Mouse (Mus musculus) MEL (cell line): ENCODE results near the gene C1qb. TPM values are rescaled to one million over a fixed set of nuclear protein-coding genes. Genes with fewer than 3 reads are reported as not detected.

ENCODE experiments used
- DNase-seq: peaks from one replicate; pipeline ENCODE4 v3.0.0; 2011; ENCODE audit warnings: low read depth, low spot score
- H3K27ac ChIP-seq: 2 replicates; pipeline ENCODE4 v1.5.1; 2012; ENCODE audit warnings: low read depth, mild to moderate bottlenecking, control low read depth, low read length, moderate library complexity; ENCODE audit not compliant: control insufficient read depth
- H3K27me3 ChIP-seq, 2 experiments: fragments of 150-350 bp in 1 of 2; sonication (generic) in 1 of 2; 2 replicates each; pipeline ENCODE4 v1.6.1; 2012; ENCODE audit warnings: low read length in 2 of 2, mild to moderate bottlenecking in 2 of 2, improper control_type of control experiment in 1 of 2, moderate library complexity in 1 of 2; ENCODE audit not compliant: insufficient read depth in 2 of 2, control insufficient read depth in 1 of 2
- H3K36me3 ChIP-seq, 2 experiments: 2 replicates each; pipeline ENCODE4 v1.6.1; 2012 to 2014; ENCODE audit warnings: low read length in 2 of 2, improper control_type of control experiment in 1 of 2, inconsistent platforms in 1 of 2, mild to moderate bottlenecking in 1 of 2; ENCODE audit not compliant: insufficient read depth in 2 of 2, control insufficient read depth in 1 of 2
- H3K4me1 ChIP-seq, 2 experiments: fragments of 150-350 bp in 1 of 2; sonication (generic) in 1 of 2; 2 replicates each; pipeline ENCODE4 v1.6.1; 2012; ENCODE audit warnings: low read length in 2 of 2, improper control_type of control experiment in 1 of 2, mild to moderate bottlenecking in 1 of 2; ENCODE audit not compliant: insufficient read depth in 2 of 2, control insufficient read depth in 1 of 2
- H3K4me3 ChIP-seq, 2 experiments: fragments of 150-350 bp in 1 of 2; sonication (generic) in 1 of 2; 2 replicates each; pipeline ENCODE4 v1.5.1; 2012; ENCODE audit warnings: low read depth in 2 of 2, low read length in 2 of 2, mild to moderate bottlenecking in 2 of 2, moderate library complexity in 2 of 2, control low read depth in 1 of 2, improper control_type of control experiment in 1 of 2; ENCODE audit not compliant: control insufficient read depth in 1 of 2, insufficient read depth in 1 of 2
- H3K79me2 ChIP-seq: 2 replicates; pipeline ENCODE4 v1.6.1; 2012; ENCODE audit warnings: mild to moderate bottlenecking, low read length, moderate library complexity; ENCODE audit not compliant: control insufficient read depth, poor library complexity, insufficient read depth
- H3K9ac ChIP-seq: 2 replicates; pipeline ENCODE4 v1.6.1; 2012; ENCODE audit warnings: low read depth, mild to moderate bottlenecking, control low read depth, low read length, moderate library complexity; ENCODE audit not compliant: control insufficient read depth, poor library complexity, severe bottlenecking
- H3K9me3 ChIP-seq: fragments of 150-350 bp; sonication (generic); replicated peaks from 2 replicates; pipeline ENCODE4 v1.6.1; 2012; ENCODE audit warnings: mild to moderate bottlenecking, low read length, improper control_type of control experiment, moderate library complexity; ENCODE audit not compliant: insufficient read depth
- BHLHE40 ChIP-seq: IDR thresholded peaks from 2 replicates; pipeline ENCODE4 v1.6.1; 2012; ENCODE audit warnings: low read depth, mild to moderate bottlenecking, inconsistent platforms, low read length, improper control_type of control experiment, borderline replicate concordance
- ETS1 ChIP-seq: IDR thresholded peaks from 2 replicates; pipeline ENCODE4 v1.6.1; 2012; ENCODE audit warnings: low read depth, mild to moderate bottlenecking, inconsistent platforms, low read length, improper control_type of control experiment, moderate library complexity
- HCFC1 ChIP-seq: IDR thresholded peaks from 2 replicates; pipeline ENCODE4 v1.6.1; 2012; ENCODE audit warnings: low read depth, mild to moderate bottlenecking, inconsistent platforms, low read length, improper control_type of control experiment, moderate library complexity
- JUND ChIP-seq: IDR thresholded peaks from 2 replicates; pipeline ENCODE4 v1.6.1; 2011; ENCODE audit warnings: low read depth, mild to moderate bottlenecking, improper control_type of control experiment, low read length
- MAX ChIP-seq: IDR thresholded peaks from 2 replicates; pipeline ENCODE4 v1.6.1; 2011; ENCODE audit warnings: low read length, improper control_type of control experiment
- MXI1 ChIP-seq: IDR thresholded peaks from 2 replicates; pipeline ENCODE4 v1.6.1; 2011; ENCODE audit warnings: mild to moderate bottlenecking, low read depth, low read length, improper control_type of control experiment
- NELFE ChIP-seq: IDR thresholded peaks from 2 replicates; pipeline ENCODE4 v1.6.1; 2011; ENCODE audit warnings: low read depth, low read length, improper control_type of control experiment
- NRF1 ChIP-seq: IDR thresholded peaks from 2 replicates; pipeline ENCODE4 v1.6.1; 2014; ENCODE audit warnings: low read depth, mild to moderate bottlenecking, inconsistent platforms, low read length, improper control_type of control experiment, moderate library complexity; ENCODE audit not compliant: poor library complexity, insufficient read depth, severe bottlenecking
- POLR2AphosphoS2 ChIP-seq: IDR thresholded peaks from 2 replicates; pipeline ENCODE4 v1.6.1; 2011; ENCODE audit warnings: low read length, improper control_type of control experiment
- RAD21 ChIP-seq: IDR thresholded peaks from 2 replicates; pipeline ENCODE4 v1.6.1; 2011; ENCODE audit warnings: mild to moderate bottlenecking, low read depth, low read length, improper control_type of control experiment
- SIN3A ChIP-seq: IDR thresholded peaks from 2 replicates; pipeline ENCODE4 v1.6.1; 2012; ENCODE audit warnings: low read length, improper control_type of control experiment, inconsistent platforms
- SMC3 ChIP-seq: IDR thresholded peaks from 2 replicates; pipeline ENCODE4 v1.6.1; 2011; ENCODE audit warnings: low read depth, low read length, improper control_type of control experiment
- UBTF ChIP-seq: IDR thresholded peaks from 2 replicates; pipeline ENCODE4 v1.6.1; 2012; ENCODE audit warnings: low read depth, mild to moderate bottlenecking, inconsistent platforms, low read length, improper control_type of control experiment, moderate library complexity, borderline replicate concordance; ENCODE audit not compliant: insufficient read depth
- USF1 ChIP-seq: IDR thresholded peaks from 2 replicates; pipeline ENCODE4 v1.6.1; 2014; ENCODE audit warnings: low read depth, mild to moderate bottlenecking, inconsistent platforms, low read length, improper control_type of control experiment, moderate library complexity
- ZC3H11A ChIP-seq: IDR thresholded peaks from 2 replicates; pipeline ENCODE4 v1.6.1; 2012; ENCODE audit warnings: low read depth, mild to moderate bottlenecking, inconsistent platforms, low read length, improper control_type of control experiment
- ZMIZ1 ChIP-seq: IDR thresholded peaks from 2 replicates; pipeline ENCODE4 v1.6.1; 2012; ENCODE audit warnings: low read depth, mild to moderate bottlenecking, inconsistent platforms, low read length, improper control_type of control experiment, moderate library complexity
- ZNF384 ChIP-seq: IDR thresholded peaks from 2 replicates; pipeline ENCODE4 v1.6.1; 2012; ENCODE audit warnings: low read depth, mild to moderate bottlenecking, inconsistent platforms, low read length, improper control_type of control experiment
- polyA plus RNA-seq, 2 experiments: library from polyadenylated mRNA; stranded (reverse) in 1 of 2; unstranded in 1 of 2; fragments of >175 nt in 1 of 2; fragments of >200 nt in 1 of 2; gene quantifications; 2 replicates each; pipeline versions ENCODE4 v1.2.1 to v1.2.4; 2012; ENCODE audit warnings: low replicate concordance in 2 of 2, low read depth in 1 of 2; ENCODE audit not compliant: insufficient read length in 2 of 2, insufficient read depth in 1 of 2, missing spikeins in 1 of 2
- total RNA-seq: library from RNA; depleted of rRNA; stranded (reverse); fragments of 300-350 nt; gene quantifications from 2 replicates; pipeline ENCODE4 v1.2.3, GENCODE M21; 2012

Gene C1qb
- total and polyA plus RNA-seq, 3 experiments, result not detected

DNA sequence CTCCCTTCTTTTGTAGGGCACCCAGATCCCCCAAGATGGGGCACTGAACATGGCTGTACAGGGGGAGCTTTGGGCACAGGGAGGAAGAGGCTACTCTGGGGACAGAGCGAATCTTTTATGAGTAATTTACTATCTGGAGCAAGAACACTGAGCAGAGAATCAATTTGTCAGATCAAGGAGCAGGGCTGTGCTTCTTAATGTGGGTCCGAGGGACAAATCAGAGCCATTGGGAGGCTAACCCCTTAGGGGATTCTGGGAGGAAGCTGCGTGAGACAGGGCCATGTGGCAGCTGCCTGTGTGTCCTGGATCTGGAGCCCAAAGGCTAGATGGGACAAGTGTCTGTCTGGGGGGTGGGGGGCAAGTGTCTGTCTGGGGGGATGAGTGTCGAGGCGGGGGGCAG lies 20.5 kb downstream of the C1qb start:
- Histone ChIP-seq H3K4me1 (no peaks in the 10 kb centered on the region), H3K9me3 (no peaks in the 10 kb centered on the region), H3K79me2 (no peaks in the 10 kb centered on the region), H3K27ac (no peak overlapping the region), H3K36me3 (no peaks in the 10 kb centered on the region), H3K9ac (no peak overlapping the region), H3K27me3 (no peaks in the 10 kb centered on the region), H3K4me3 (no peak overlapping the region)
- DNase-seq, result no peak
- no peak for TF ChIP-seq ZC3H11A
- no peak for TF ChIP-seq ZMIZ1
- no peak for TF ChIP-seq RAD21
- TF ChIP-seq SMC3, result no peak
- TF ChIP-seq USF1, result no peak
- no peak for TF ChIP-seq NRF1
- TF ChIP-seq BHLHE40, result no peak
- no peak for TF ChIP-seq ZNF384
- no peak for TF ChIP-seq SIN3A
- no peak for TF ChIP-seq NELFE
- no peak for TF ChIP-seq POLR2AphosphoS2

DNA sequence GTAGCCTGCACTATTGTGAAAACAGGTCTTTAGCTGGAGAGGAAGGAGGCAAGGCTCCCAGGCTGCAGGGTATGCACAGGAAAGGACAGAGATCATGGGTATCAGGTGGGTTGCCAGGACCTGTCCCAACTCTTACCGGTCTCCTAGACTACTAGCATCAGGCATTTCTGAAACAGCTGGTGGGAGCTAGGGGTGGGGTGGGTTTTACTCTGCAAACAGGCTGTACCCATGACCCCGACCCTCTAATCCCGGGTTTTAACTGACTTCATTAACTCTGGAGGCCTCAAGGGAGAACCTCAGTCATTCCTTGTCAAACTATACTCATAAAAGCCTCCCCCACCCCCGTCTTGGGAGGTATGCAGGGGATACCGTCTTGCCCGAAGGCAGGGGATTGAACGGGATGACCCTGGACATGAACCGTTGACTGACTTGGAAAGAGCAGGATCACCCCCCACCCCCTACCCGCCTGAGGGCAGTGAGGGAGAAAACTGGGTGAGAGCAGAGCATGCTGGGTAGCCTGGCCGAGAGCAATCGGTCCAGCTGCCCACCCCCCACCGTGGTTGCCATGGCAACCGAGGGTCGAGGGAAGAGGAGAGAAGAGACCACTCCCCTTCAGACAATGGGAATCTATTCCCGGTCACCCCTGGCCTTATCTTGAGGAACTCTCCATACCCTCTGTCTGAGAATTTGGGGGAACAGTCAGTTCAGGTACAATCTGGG lies 21.1 kb downstream of the C1qb start:
- Histone ChIP-seq H3K9me3 (no peaks in the 10 kb centered on the region), H3K4me1 (no peaks in the 10 kb centered on the region), H3K79me2 (no peaks in the 10 kb centered on the region), H3K9ac (no peak overlapping the region), H3K4me3 (no peak overlapping the region)
- no peak for DNase-seq
- TF ChIP-seq ETS1, result no peak
- TF ChIP-seq MAX, result no peak
- no peak for TF ChIP-seq SMC3
- no peak for TF ChIP-seq RAD21
- no peak for TF ChIP-seq ZNF384
- no peak for TF ChIP-seq JUND
- no peak for TF ChIP-seq ZMIZ1
- TF ChIP-seq UBTF, result no peak
- no peak for TF ChIP-seq MXI1
- TF ChIP-seq HCFC1, result no peak
- TF ChIP-seq, all 39 proteins: peak for 0
- no peaks in the 10 kb centered on the region for H3K27me3 ChIP-seq
- no peak overlapping the region for H3K27ac ChIP-seq
- no peaks in the 10 kb centered on the region for H3K36me3 ChIP-seq
